Mouse (Mus musculus) kidney, adult 2 months (tissue): ENCODE measurements around the gene Zbtb34.

Experiments
- CTCF ChIP-seq: fragments of 200-500 bp; conservative IDR thresholded peaks from 2 replicates; pipeline ENCODE4 v1.5.1; 2011; ENCODE audit warnings: low read depth, mild to moderate bottlenecking, control low read depth, low read length, moderate library complexity, mixed read lengths; ENCODE audit not compliant: insufficient read depth, insufficient read length
- POLR2A ChIP-seq: fragments of 200-500 bp; IDR thresholded peaks from one replicate; pipeline ENCODE4 v1.6.1; 2011; ENCODE audit warnings: low read depth, low read length, control low read depth

GRCm38 (mm10) chr2:33467546-33468465 is 36.7 kb upstream of the Zbtb34 start:
- TF ChIP-seq CTCF: no peak
- TF ChIP-seq POLR2A: no peak
